Mouse (Mus musculus) right cerebral cortex, adult 18-20 months (tissue): ENCODE results near the gene Gm29094.

ENCODE experiments used
- DNase-seq: peaks from one replicate; pipeline ENCODE4 v3.0.0; 2022; ENCODE audit warnings: mixed read lengths

The Gm29094 gene

DNA sequence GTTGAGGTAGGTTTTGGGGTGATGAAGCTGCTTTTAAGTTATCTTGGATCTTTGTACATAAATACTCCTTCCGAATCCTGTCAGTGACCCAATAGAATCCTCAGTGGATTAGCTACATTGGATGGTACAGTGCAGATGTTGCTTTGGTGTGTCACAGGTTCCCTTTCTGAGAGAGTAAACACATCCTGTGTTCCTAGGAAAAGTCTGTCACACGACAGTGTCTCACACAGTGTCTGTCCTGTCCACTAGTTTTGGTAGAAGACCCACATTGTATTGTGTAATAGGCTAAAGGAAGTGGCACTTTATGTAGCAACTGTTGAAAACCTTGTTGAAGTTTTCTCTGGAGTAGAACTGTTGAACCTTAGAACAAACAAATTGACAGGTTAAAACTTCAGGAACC, 54.2 kb downstream of the Gm29094 start:
- DNase-seq, result no peak

DNA sequence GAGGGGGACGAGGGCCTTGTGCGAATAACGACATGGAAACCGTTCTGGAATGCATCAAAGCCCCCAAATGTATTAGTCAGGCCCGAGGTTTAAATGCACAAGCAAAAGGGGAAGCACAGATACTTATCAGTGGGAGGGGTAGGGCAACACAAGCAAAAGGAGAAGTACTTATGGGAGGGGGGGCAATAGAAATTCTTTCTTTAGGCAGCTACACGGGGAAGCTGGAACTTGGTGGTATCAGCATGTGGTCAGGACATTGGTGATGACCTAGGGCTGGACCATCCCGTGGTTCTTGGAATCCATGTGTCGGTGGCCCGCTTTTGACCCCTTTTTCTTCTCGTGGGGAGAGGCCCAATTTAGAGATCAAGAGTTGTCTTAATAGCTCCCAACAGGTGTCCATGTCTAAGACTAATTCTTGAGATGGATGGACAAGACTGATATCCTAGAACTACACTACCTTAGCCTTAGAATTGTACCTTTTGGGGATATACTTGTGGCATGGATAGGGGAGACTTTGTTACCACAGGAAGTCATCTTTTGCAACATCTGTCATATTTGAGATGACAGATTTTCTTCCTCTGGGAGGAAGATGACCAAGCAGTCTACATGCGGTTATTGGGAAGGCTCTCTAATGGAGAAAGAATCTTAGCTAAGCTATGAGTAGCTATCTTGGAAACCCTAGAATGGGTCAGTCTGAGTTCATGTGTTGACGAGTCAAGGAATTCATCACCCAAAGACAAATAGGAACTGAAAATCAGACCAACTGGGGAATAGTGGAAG, 57.6 kb downstream of the Gm29094 start:
- no peak for DNase-seq

DNA sequence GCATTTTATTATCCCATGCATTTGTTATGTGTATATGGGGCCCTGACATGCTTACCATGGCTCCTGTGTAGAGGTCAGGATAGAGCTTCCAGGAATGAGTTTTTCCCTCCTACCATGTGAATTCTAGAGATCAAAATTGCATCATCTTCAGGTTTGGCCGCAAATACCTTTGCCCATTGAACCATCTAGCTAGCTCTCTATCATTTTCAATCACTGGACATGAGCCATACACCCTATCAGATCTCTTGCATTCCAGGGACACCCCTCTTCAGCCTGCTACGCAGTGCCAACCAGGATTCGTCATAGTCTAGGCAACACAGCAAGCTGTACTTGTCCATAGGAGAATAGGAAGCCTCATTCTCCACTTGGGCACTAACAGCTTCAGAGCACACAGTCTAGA, 64.8 kb downstream of the Gm29094 start:
- DNase-seq, result no peak

- no peak for DNase-seq
These were observed 65.4 kb downstream of the Gm29094 start for GRCm38 (mm10) chr9:89264571-89264970.
